Comparison of ENCODE assay signal across 10 mouse cellular contexts in genomic region chr10:79873313-79873712, GRCm38 (mm10). TPM values are rescaled to one million over a fixed set of nuclear protein-coding genes. Genes with fewer than 3 reads are reported as not detected.
DNase-seq lines count a peak whose midpoint lies in the region; ATAC-seq and TF ChIP-seq lines count a peak whose summit lies in the region.
"Had no signal": no experiment of that assay in that cellular context is flagged by ENCODE, and none has a peak within 500 bp of the region (broad histone marks: within the 10 kb centered on the region; RNA-seq: fewer than 3 reads in every experiment).

No protein-coding gene starts in this region.

- peak overlapping the region; percentile 69; the same call in 1 of the 2 replicates for H3K4me3 ChIP-seq in layer of hippocampus, adult 2 months
- peak overlapping the region; percentile 82 for H3K4me3 ChIP-seq in embryonic facial prominence, embryonic 12.5 days
- peak overlapping the region; percentile 50 for H3K4me3 ChIP-seq in midbrain, embryonic 16.5 days (ENCODE audit: low read depth, low read length)

- H3K27me3 ChIP-seq in embryonic facial prominence, embryonic 12.5 days = no peaks in the 10 kb centered on the region
- H3K27me3 ChIP-seq in midbrain, embryonic 16.5 days (ENCODE audit: control insufficient read depth, insufficient read depth, low read depth, low read length) = no peaks in the 10 kb centered on the region

- H3K27ac ChIP-seq in layer of hippocampus, adult 2 months = no peak overlapping the region; the same call in 1 of the 2 replicates
- peak overlapping the region; percentile 83 for H3K27ac ChIP-seq in embryonic facial prominence, embryonic 12.5 days
- H3K27ac ChIP-seq in midbrain, embryonic 16.5 days (ENCODE audit: low read length) = peak overlapping the region; percentile 90

- no peak for DNase-seq in layer of hippocampus, adult 2 months (ENCODE audit: low spot score in 2 of 2)
- DNase-seq in layer of hippocampus, adult 11-12 months (ENCODE audit: low spot score) = no peak
- peak; percentile 29 for DNase-seq in induced T-regulatory cell, adult 2 months (ENCODE audit: low read depth)
- no peak for DNase-seq in spleen, postnatal 4 days (ENCODE audit: low spot score in 2 of 2)
- no peak for DNase-seq in layer of hippocampus, adult 9-10 months (ENCODE audit: low spot score)
- no peak for DNase-seq in frontal cortex, postnatal 10 days (ENCODE audit: low spot score in 2 of 2)

- no peak for ATAC-seq in embryonic facial prominence, embryonic 12.5 days (ENCODE audit: insufficient number of reproducible peaks, insufficient read depth, low FRiP score, low TSS enrichment)
- ATAC-seq in midbrain, embryonic 16.5 days = peak; percentile 8; the same call in 1 of the 2 replicates

- no peak for TF ChIP-seq CTCF in layer of hippocampus, adult 2 months (conservative IDR thresholded peaks at IDR 0.05)

- no peaks in the 10 kb centered on the region for H3K9me3 ChIP-seq in embryonic facial prominence, embryonic 12.5 days
- no peaks in the 10 kb centered on the region for H3K9me3 ChIP-seq in midbrain, embryonic 16.5 days (replicated peaks; ENCODE audit: control insufficient read depth, low read length, poor library complexity, severe bottlenecking)
- H3K9me3 ChIP-seq: G1E had no signal

- 6% methylated on average over 6 of the region's 6 CpGs for WGBS in embryonic facial prominence, embryonic 12.5 days
- 3% methylated on average over 6 of the region's 6 CpGs for WGBS in midbrain, embryonic 16.5 days

- peak overlapping the region; percentile 62 for H3K4me2 ChIP-seq in embryonic facial prominence, embryonic 12.5 days (replicated peaks)
- peak overlapping the region; percentile 97 for H3K4me2 ChIP-seq in midbrain, embryonic 16.5 days (ENCODE audit: low read length)

- peak overlapping the region; percentile 90 for H3K9ac ChIP-seq in embryonic facial prominence, embryonic 12.5 days
- H3K9ac ChIP-seq in midbrain, embryonic 16.5 days (ENCODE audit: low read depth, low read length) = peak overlapping the region; percentile 75

- H3K36me3 ChIP-seq in embryonic facial prominence, embryonic 12.5 days = peaks cover 30% of the 10 kb centered on the region
- H3K36me3 ChIP-seq in midbrain, embryonic 16.5 days (ENCODE audit: control insufficient read depth, insufficient read depth, low read length) = peaks cover 6% of the 10 kb centered on the region; the same call in 1 of the 2 replicates
- H3K36me3 ChIP-seq: G1E had no signal

- H3K4me1 ChIP-seq in embryonic facial prominence, embryonic 12.5 days = peaks cover 20% of the 10 kb centered on the region
- H3K4me1 ChIP-seq in midbrain, embryonic 16.5 days (ENCODE audit: control insufficient read depth, insufficient read depth, low read length) = peaks cover 36% of the 10 kb centered on the region

RNA-seq across cellular contexts. Expression of gene Prtn3, which starts 1.0 kb away (rescaled TPM):
- total RNA-seq in layer of hippocampus, adult 2 months (2021) = 1 to 10 TPM; 1.5 to 2.6 TPM
- 10.1 and 11.3 TPM in 2 replicates for polyA plus RNA-seq in embryonic facial prominence, embryonic 12.5 days (2016; fragmentation: Nextera tagmentation; extraction: Ambion mirVana)
- polyA plus RNA-seq in midbrain, embryonic 16.5 days (2015; fragmentation: Nextera tagmentation; extraction: Ambion mirVana) = 12.5 and 12.7 TPM in 2 replicates

RNA-seq across cellular contexts. Expression of gene Plppr3, which starts 1.1 kb away (rescaled TPM):
- total RNA-seq in layer of hippocampus, adult 2 months (2021) = 10 to 100 TPM; 33.7 to 37.1 TPM
- 169 and 181 TPM in 2 replicates for polyA plus RNA-seq in embryonic facial prominence, embryonic 12.5 days (2016; fragmentation: Nextera tagmentation; extraction: Ambion mirVana)
- 471 and 472 TPM in 2 replicates for polyA plus RNA-seq in midbrain, embryonic 16.5 days (2015; fragmentation: Nextera tagmentation; extraction: Ambion mirVana)

RNA-seq across cellular contexts. Expression of gene Elane, which starts 12.7 kb away (rescaled TPM):
- total RNA-seq in layer of hippocampus, adult 2 months (2021) = not detected
- 0.33 and 0.55 TPM in 2 replicates for polyA plus RNA-seq in embryonic facial prominence, embryonic 12.5 days (2016; fragmentation: Nextera tagmentation; extraction: Ambion mirVana)
- polyA plus RNA-seq in midbrain, embryonic 16.5 days (2015; fragmentation: Nextera tagmentation; extraction: Ambion mirVana) = not detected in 2 replicates
- total RNA-seq: G1E; layer of hippocampus, postnatal 25 days had no signal

RNA-seq across cellular contexts. Expression of gene Cfd, which starts 17.3 kb away (rescaled TPM):
- not detected for total RNA-seq in layer of hippocampus, adult 2 months (2021)
- polyA plus RNA-seq in embryonic facial prominence, embryonic 12.5 days (2016; fragmentation: Nextera tagmentation; extraction: Ambion mirVana) = not detected in 2 replicates
- polyA plus RNA-seq in midbrain, embryonic 16.5 days (2015; fragmentation: Nextera tagmentation; extraction: Ambion mirVana) = 0.20 TPM in 1 of 2 replicates, not detected in the other
- total RNA-seq: G1E; layer of hippocampus, postnatal 25 days had no signal
- polyA plus RNA-seq: G1E had no signal

RNA-seq across cellular contexts. Expression of gene Ptbp1, which starts 19.1 kb away (rescaled TPM):
- 10 to 100 TPM; 56.9 to 58.7 TPM for total RNA-seq in layer of hippocampus, adult 2 months (2021)
- 352 and 363 TPM in 2 replicates for polyA plus RNA-seq in embryonic facial prominence, embryonic 12.5 days (2016; fragmentation: Nextera tagmentation; extraction: Ambion mirVana)
- 58.8 and 65.1 TPM in 2 replicates for polyA plus RNA-seq in midbrain, embryonic 16.5 days (2015; fragmentation: Nextera tagmentation; extraction: Ambion mirVana)
